Mouse (Mus musculus) kidney, adult 2 months (tissue): ENCODE measurements around the gene Rfx2.

Experiments
- CTCF ChIP-seq: fragments of 200-500 bp; conservative IDR thresholded peaks from 2 replicates; pipeline ENCODE4 v1.5.1; 2011; ENCODE audit warnings: low read depth, mild to moderate bottlenecking, control low read depth, low read length, moderate library complexity, mixed read lengths; ENCODE audit not compliant: insufficient read depth, insufficient read length
- POLR2A ChIP-seq: fragments of 200-500 bp; IDR thresholded peaks from one replicate; pipeline ENCODE4 v1.6.1; 2011; ENCODE audit warnings: low read depth, low read length, control low read depth

GRCm38 (mm10) chr17:56769950-56770349, 60.9 kb downstream of the Rfx2 start, which contains the start of gene Prr22:
- TF ChIP-seq CTCF (no peak), POLR2A (no peak)
